Comparison of ENCODE assay signal across 13 mouse cellular contexts in genomic region chr12:75450011-75450410, GRCm38 (mm10). TPM values are rescaled to one million over a fixed set of nuclear protein-coding genes. Genes with fewer than 3 reads are reported as not detected.
DNase-seq lines count a peak whose midpoint lies in the region; ATAC-seq lines count a peak whose summit lies in the region.
"Had no signal": no experiment of that assay in that cellular context is flagged by ENCODE, and none has a peak within 500 bp of the region (broad histone marks: within the 10 kb centered on the region; RNA-seq: fewer than 3 reads in every experiment).

No protein-coding gene starts in this region.

- no peak overlapping the region for H3K27ac ChIP-seq in embryonic facial prominence, embryonic 14.5 days (replicated peaks; ENCODE audit: low read depth, low read length)
- no peak overlapping the region for H3K27ac ChIP-seq in embryonic facial prominence, embryonic 10.5 days (replicated peaks)
- H3K27ac ChIP-seq: hindbrain, embryonic 14.5 days; limb, embryonic 10.5 days had no signal

- no peak overlapping the region for H3K9ac ChIP-seq in embryonic facial prominence, embryonic 14.5 days (ENCODE audit: low read depth, low read length)
- H3K9ac ChIP-seq: hindbrain, embryonic 14.5 days; liver, postnatal 0 days had no signal

- intact Hi-C loops in heart, postnatal 10 days (cut with DNase I): no loop called here

- DNase-seq in embryonic facial prominence, embryonic 14.5 days (ENCODE audit: low spot score): peak; percentile 27
- no peak for DNase-seq in embryonic facial prominence, embryonic 10.5 days (ENCODE audit: low spot score)
- DNase-seq in urinary bladder, postnatal 14 days (ENCODE audit: low spot score): peak; percentile 60
- no peak for DNase-seq in urinary bladder, postnatal 10 days (ENCODE audit: low spot score)
- DNase-seq in lung, postnatal 4 days: peak; percentile 37 to 67
- DNase-seq in adrenal gland, postnatal 25 days: no peak
- no peak for DNase-seq in heart, postnatal 10 days
- DNase-seq: cerebellum, adult 9-11 months; liver, postnatal 0 days had no signal

- H3K9me3 ChIP-seq in embryonic facial prominence, embryonic 14.5 days (ENCODE audit: control insufficient read depth, low read length): no peaks in the 10 kb centered on the region
- no peaks in the 10 kb centered on the region for H3K9me3 ChIP-seq in embryonic facial prominence, embryonic 10.5 days
- H3K9me3 ChIP-seq: limb, embryonic 10.5 days had no signal

- H3K27me3 ChIP-seq in embryonic facial prominence, embryonic 14.5 days (replicated peaks; ENCODE audit: control insufficient read depth, insufficient read depth, low read length): no peaks in the 10 kb centered on the region
- no peaks in the 10 kb centered on the region for H3K27me3 ChIP-seq in embryonic facial prominence, embryonic 10.5 days (replicated peaks; ENCODE audit: low read depth, poor library complexity, severe bottlenecking)

- peaks cover 31% of the 10 kb centered on the region for H3K36me3 ChIP-seq in embryonic facial prominence, embryonic 14.5 days (ENCODE audit: control insufficient read depth, insufficient read depth, low read length)
- H3K36me3 ChIP-seq in embryonic facial prominence, embryonic 10.5 days (replicated peaks): peaks cover 51% of the 10 kb centered on the region

- no peak for ATAC-seq in embryonic facial prominence, embryonic 14.5 days (ENCODE audit: low read depth)
- no peak for ATAC-seq in erythroblast, adult 5-6 weeks (replicated peaks; ENCODE audit: low FRiP score, poor library complexity, severe bottlenecking)
- ATAC-seq: liver, postnatal 0 days had no signal

- H3K4me3 ChIP-seq in embryonic facial prominence, embryonic 14.5 days (ENCODE audit: low read depth, low read length): no peak overlapping the region
- no peak overlapping the region for H3K4me3 ChIP-seq in embryonic facial prominence, embryonic 10.5 days
- H3K4me3 ChIP-seq: limb, embryonic 10.5 days had no signal

- WGBS in embryonic facial prominence, embryonic 14.5 days: 81% methylated on average over 14 of the region's 14 CpGs
- WGBS in embryonic facial prominence, embryonic 10.5 days: 81% methylated on average over 14 of the region's 14 CpGs

- H3K4me1 ChIP-seq in embryonic facial prominence, embryonic 14.5 days (ENCODE audit: control insufficient read depth, insufficient read depth, low read length): no peaks in the 10 kb centered on the region
- H3K4me1 ChIP-seq in embryonic facial prominence, embryonic 10.5 days: no peaks in the 10 kb centered on the region
- H3K4me1 ChIP-seq: limb, embryonic 10.5 days had no signal

- H3K4me2 ChIP-seq in embryonic facial prominence, embryonic 14.5 days (ENCODE audit: low read depth, low read length): no peak overlapping the region
- H3K4me2 ChIP-seq: hindbrain, embryonic 14.5 days had no signal

RNA-seq across cellular contexts. Expression of gene Gphb5, which starts 33.4 kb away (rescaled TPM):
- polyA plus RNA-seq in embryonic facial prominence, embryonic 14.5 days (2014; fragmentation: Nextera tagmentation; extraction: Ambion mirVana): 0.10 and 0.33 TPM in 2 replicates
- polyA plus RNA-seq in embryonic facial prominence, embryonic 10.5 days (2016; fragmentation: Nextera tagmentation; extraction: Ambion mirVana): not detected in 2 replicates
- total RNA-seq in adrenal gland, postnatal 25 days (2021): not detected in 2 replicates
- total RNA-seq in heart, postnatal 10 days (2021): not detected
- not detected in 2 replicates for total RNA-seq in erythroblast, adult 5-6 weeks (2015; ENCODE audit: low replicate concordance)
- total RNA-seq in erythroblast, adult 5-6 weeks (2017; ENCODE audit: low replicate concordance): not detected in 2 replicates
- polyA plus RNA-seq: hindbrain, embryonic 14.5 days; limb, embryonic 10.5 days; liver, postnatal 0 days; stomach, embryonic 14.5 days had no signal

Comparison
In these comparisons a context has a peak if more than half of its experiments do, and no peak if none do; other contexts are left out.
1. DNase-seq: peak in embryonic facial prominence, embryonic 14.5 days (single experiment), urinary bladder, postnatal 14 days (single experiment) and lung, postnatal 4 days (2 of 2); none in embryonic facial prominence, embryonic 10.5 days (single experiment), urinary bladder, postnatal 10 days (single experiment), adrenal gland, postnatal 25 days (single experiment) and heart, postnatal 10 days (0 of 2).